ENCODE assay signal across 16 mouse cellular contexts in genomic region chr13:15537611-15538010, GRCm38 (mm10).
DNase-seq lines count a peak whose midpoint lies in the region; ATAC-seq lines count a peak whose summit lies in the region.
"Had no signal": no experiment of that assay in that cellular context is flagged by ENCODE, and none has a peak within 500 bp of the region (broad histone marks: within the 10 kb centered on the region; RNA-seq: fewer than 3 reads in every experiment).

No protein-coding gene starts in this region.

- H3K27me3 ChIP-seq in hindbrain, embryonic 15.5 days, result no peaks in the 10 kb centered on the region
- H3K27me3 ChIP-seq in hindbrain, embryonic 10.5 days (ENCODE audit: insufficient read depth, poor library complexity, severe bottlenecking), result no peaks in the 10 kb centered on the region
- no peaks in the 10 kb centered on the region for H3K27me3 ChIP-seq in forebrain, embryonic 14.5 days (replicated peaks; ENCODE audit: control insufficient read depth, insufficient read depth, low read length)
- H3K27me3 ChIP-seq: heart, embryonic 15.5 days; hindbrain, embryonic 13.5 days had no signal

- H3K9ac ChIP-seq in hindbrain, embryonic 15.5 days, result no peak overlapping the region
- no peak overlapping the region for H3K9ac ChIP-seq in forebrain, embryonic 14.5 days (ENCODE audit: low read length)
- H3K9ac ChIP-seq: heart, embryonic 15.5 days; hindbrain, embryonic 13.5 days; liver, embryonic 14.5 days had no signal

- DNase-seq in hindbrain, embryonic 10.5 days (ENCODE audit: low spot score), result no peak
- no peak for DNase-seq in forebrain, embryonic 14.5 days (ENCODE audit: low spot score)
- DNase-seq in kidney, adult 8-10 months, result peak; percentile 27 to 43
- DNase-seq in kidney, postnatal 4 days, result peak; percentile 39 to 44
- DNase-seq in thymus, postnatal 0 days (ENCODE audit: low spot score), result no peak
- no peak for DNase-seq in adrenal gland, adult 2 months
- DNase-seq in thymus, postnatal 10 days (ENCODE audit: low spot score in 2 of 2), result no peak
- DNase-seq: adrenal gland, postnatal 10 days; B cell, adult 2 months; cerebellum, adult 9-11 months; gastrocnemius, postnatal 36 days; lung, postnatal 14 days had no signal

- no peak overlapping the region for H3K4me3 ChIP-seq in hindbrain, embryonic 15.5 days
- no peak overlapping the region for H3K4me3 ChIP-seq in hindbrain, embryonic 10.5 days
- H3K4me3 ChIP-seq in forebrain, embryonic 14.5 days (ENCODE audit: low read depth, low read length), result no peak overlapping the region
- H3K4me3 ChIP-seq: heart, embryonic 15.5 days; hindbrain, embryonic 13.5 days had no signal

- ATAC-seq in hindbrain, embryonic 15.5 days (ENCODE audit: low FRiP score, low read depth), result 0 out of 2 replicates have a peak, but pooled peaks have one; percentile 12
- 0 out of 2 replicates have a peak, but pooled peaks have one; percentile 14 for ATAC-seq in forebrain, embryonic 14.5 days

- no peak overlapping the region for H3K27ac ChIP-seq in hindbrain, embryonic 15.5 days (replicated peaks)
- no peak overlapping the region for H3K27ac ChIP-seq in hindbrain, embryonic 10.5 days
- no peak overlapping the region for H3K27ac ChIP-seq in forebrain, embryonic 14.5 days (ENCODE audit: low read depth, low read length)
- H3K27ac ChIP-seq: heart, embryonic 15.5 days; hindbrain, embryonic 13.5 days; liver, embryonic 14.5 days had no signal

- no peak overlapping the region for H3K4me2 ChIP-seq in hindbrain, embryonic 15.5 days
- H3K4me2 ChIP-seq in forebrain, embryonic 14.5 days (ENCODE audit: low read length), result no peak overlapping the region
- H3K4me2 ChIP-seq: heart, embryonic 15.5 days; hindbrain, embryonic 13.5 days had no signal

- H3K36me3 ChIP-seq in hindbrain, embryonic 15.5 days, result no peaks in the 10 kb centered on the region
- peaks cover 4% of the 10 kb centered on the region; the same call in 1 of the 2 replicates for H3K36me3 ChIP-seq in hindbrain, embryonic 10.5 days
- no peaks in the 10 kb centered on the region for H3K36me3 ChIP-seq in forebrain, embryonic 14.5 days (ENCODE audit: control insufficient read depth, insufficient read depth, low read length)
- H3K36me3 ChIP-seq: heart, embryonic 15.5 days; hindbrain, embryonic 13.5 days had no signal

- no peaks in the 10 kb centered on the region for H3K9me3 ChIP-seq in hindbrain, embryonic 15.5 days
- H3K9me3 ChIP-seq in hindbrain, embryonic 10.5 days, result no peaks in the 10 kb centered on the region
- no peaks in the 10 kb centered on the region for H3K9me3 ChIP-seq in forebrain, embryonic 14.5 days (replicated peaks; ENCODE audit: control insufficient read depth, low read length)
- H3K9me3 ChIP-seq: heart, embryonic 15.5 days; hindbrain, embryonic 13.5 days had no signal

- WGBS in hindbrain, embryonic 15.5 days, result 76% methylated on average over 3 of the region's 3 CpGs
- 81% methylated on average over 3 of the region's 3 CpGs for WGBS in hindbrain, embryonic 10.5 days
- WGBS in forebrain, embryonic 14.5 days, result 49% methylated on average over 3 of the region's 3 CpGs

- H3K4me1 ChIP-seq in hindbrain, embryonic 15.5 days (replicated peaks), result peaks cover 26% of the 10 kb centered on the region
- H3K4me1 ChIP-seq in hindbrain, embryonic 10.5 days (replicated peaks), result peaks cover 46% of the 10 kb centered on the region
- peaks cover 28% of the 10 kb centered on the region for H3K4me1 ChIP-seq in forebrain, embryonic 14.5 days (ENCODE audit: control insufficient read depth, insufficient read depth, low read length)

Comparison
In these comparisons a context has a peak if more than half of its experiments do, and no peak if none do; other contexts are left out.
1. DNase-seq: peak in kidney, adult 8-10 months (2 of 2) and kidney, postnatal 4 days (2 of 2); none in hindbrain, embryonic 10.5 days (single experiment), forebrain, embryonic 14.5 days (single experiment), thymus, postnatal 0 days (single experiment), adrenal gland, adult 2 months (single experiment) and thymus, postnatal 10 days (0 of 2).